Mouse (Mus musculus) cerebellum, adult 9-11 months (tissue): ENCODE data around the gene Fry.

ENCODE experiments used
- DNase-seq: peaks from one replicate; pipeline ENCODE4 v3.0.0; 2022

The Fry gene

DNA sequence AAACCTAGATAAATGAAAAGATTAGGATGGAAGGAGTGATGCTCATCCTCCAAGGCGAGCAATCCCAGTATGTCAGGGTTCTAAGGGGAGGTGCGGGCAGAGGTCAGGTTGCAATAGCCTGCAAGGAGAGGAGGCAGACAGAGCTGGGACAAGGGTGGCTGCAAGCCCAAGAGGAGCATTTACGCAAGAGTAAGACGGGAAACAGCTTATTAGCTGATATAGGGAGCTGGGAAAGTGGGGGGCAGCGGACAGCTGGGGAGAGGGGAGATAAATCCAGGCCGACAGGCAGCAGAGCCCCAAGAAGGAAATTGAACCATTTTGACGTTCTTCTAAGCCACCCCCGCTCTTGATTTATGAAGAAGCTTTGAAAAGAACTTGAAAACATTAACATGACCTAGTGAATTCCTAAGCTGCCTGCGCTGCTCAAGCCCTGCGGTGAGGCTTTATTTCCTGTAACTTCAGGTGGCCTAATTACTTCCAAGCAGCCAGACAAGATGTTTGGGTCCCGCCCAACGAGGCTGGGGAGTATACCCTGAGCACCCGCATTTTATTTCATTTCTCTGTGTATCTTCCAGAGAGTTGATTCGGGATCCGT, 291.1 kb downstream of the Fry start:
- no peak for DNase-seq

DNA sequence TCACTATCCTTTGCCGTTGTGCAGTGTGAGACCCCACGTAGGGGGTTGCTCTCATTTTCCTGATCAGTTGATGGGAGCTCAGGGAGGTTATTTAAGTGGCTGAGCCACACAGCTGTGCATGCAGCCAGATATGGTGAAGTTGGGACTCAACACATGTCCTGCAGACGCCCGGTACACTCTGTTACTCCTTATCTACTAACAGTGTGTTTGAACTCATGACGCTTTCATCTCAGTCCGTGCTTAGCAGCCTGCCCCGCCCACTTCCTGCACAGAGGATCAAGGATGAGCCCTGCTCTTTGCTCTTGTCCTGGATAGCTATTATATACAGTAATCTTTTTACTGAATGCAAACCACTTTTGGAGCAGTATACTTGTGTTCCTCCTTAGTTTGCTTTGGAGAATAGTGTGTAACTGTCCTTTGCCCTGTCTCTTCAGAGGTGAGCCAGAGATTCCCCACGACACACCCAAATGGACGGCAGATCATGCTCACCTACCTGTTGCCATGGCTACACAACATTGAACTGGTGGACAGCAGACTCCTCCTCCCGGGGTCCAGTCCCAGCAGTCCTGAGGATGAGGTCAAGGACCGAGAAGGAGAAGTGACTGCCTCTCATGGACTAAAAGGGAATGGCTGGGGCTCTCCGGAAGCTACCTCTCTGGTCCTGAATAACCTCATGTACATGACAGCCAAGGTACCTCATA, 294.5 kb downstream of the Fry start:
- DNase-seq = no peak

DNA sequence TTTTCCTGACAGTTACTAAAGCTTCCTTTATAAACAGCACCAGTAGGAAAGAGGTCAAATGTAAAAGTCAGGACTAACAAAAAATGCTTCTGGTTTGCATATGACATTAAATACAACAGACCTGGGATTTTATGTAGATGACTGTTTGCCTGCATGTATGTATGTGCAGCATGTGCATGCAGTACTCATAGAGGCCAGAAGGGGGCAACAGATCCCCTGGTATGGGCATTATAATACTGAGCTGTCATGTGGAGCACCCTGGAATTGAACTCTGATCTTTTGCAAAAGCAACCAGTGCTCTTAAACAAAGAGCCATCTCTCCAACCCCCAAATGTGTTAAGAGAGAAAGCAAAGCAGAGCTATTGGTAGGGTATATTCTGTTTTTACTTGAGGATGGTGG, 296.4 kb downstream of the Fry start:
- DNase-seq = no peak

DNA sequence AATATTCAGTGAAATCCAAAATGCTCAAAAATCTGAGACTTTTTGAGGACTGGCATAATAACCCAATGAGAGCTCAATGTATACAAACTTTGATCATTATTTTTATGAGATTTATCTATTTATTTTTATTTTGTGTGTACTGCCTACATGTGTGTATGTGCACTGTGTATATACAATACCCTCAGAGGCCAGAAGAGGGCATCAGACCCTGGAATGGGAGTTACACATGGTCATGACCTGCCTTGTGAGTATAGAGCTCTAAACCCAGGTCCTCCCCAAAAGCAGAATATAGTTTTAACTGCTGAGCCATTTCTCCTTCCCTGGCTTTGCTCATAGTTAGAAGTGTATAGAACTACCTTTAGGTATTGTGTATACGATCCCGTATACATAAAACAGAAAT, 298.8 kb downstream of the Fry start:
- no peak for DNase-seq

DNA sequence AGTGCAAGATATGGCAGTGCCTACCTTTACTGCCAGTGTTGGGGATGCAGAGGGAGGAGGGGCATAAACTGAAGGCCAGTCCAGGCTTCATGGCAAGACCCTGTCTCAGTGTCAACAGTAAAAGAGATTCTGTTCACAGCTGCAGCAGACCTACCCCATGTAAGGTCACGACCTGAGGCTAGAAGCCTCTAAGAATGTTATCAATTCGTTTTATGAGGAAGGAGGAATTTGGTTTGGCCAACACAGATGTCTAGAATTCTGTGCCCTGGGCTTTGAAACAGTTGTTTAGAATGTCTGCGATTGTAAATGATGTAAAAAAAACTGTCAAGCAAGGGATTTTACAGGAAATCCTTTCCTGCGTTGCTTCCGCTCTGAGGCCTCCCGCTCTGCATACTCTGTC, 299.6 kb downstream of the Fry start:
- no peak for DNase-seq

DNA sequence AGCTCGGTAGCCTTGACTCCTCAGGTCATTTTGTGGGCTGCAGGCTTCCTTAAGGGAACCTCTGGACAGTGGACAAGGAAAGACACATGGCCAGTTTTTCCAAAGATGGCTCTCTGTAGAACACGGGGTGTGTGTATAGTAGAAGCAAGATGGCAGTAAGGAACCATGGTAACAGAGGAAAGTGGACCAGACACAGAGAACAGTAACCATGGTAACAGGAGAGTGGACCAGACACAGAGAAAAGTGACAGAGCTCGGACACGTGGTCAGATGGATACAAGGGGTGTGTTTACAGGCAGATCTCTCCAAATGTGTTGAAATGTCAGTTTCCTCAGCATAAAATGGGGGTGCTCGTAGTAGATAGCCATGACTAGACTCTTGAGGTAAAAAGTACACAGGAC, 306.6 kb downstream of the Fry start:
- DNase-seq = no peak

DNA sequence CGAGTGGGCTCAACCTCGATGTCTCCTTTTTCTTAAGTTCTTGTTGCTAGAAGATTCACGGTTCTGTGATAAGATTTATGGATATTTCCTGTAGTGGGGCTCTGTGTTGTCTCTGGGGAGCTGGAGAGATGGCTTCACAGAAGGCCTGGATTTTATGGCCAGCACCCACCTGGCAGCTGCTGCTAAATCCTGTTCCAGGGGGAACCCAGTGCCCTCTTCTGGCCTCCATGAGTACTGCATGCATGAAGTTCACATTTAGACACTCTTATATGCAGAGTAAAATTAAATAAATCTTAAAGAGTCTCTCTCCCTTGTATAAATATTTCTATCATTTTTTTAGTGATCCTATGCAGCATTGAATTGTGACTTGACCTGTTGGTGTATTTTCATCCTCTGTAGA, 308.1 kb downstream of the Fry start:
- peak; percentile 55 for DNase-seq

DNA sequence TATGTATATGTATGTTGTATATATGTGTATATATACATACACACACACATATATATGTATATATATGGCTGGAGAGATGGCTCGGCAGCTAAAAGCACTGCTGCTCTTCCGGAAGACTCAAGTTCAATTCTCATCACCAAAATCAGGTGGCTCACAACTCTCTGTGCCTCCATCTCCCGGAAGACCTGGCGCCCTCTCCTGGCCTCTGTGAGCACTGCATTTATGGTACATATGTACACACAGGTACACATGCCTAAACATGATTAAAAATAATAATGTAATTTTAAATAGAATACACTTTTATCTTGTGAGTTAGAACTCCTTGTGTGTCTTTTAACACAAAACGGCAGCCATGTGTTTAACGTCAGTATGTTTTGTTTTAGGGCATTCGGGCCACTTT, 312.8 kb downstream of the Fry start:
- no peak for DNase-seq

GRCm38 (mm10) chr5:150432960-150433359, 314.5 kb downstream of the Fry start:
- DNase-seq = no peak

- peak; percentile 89 for DNase-seq
Observed at GRCm38 (mm10) chr5:150436629-150437389, 318.4 kb downstream of the Fry start.

GRCm38 (mm10) chr5:150441690-150442089, 323.2 kb downstream of the Fry start:
- no peak for DNase-seq

- no peak for DNase-seq
Observed at GRCm38 (mm10) chr5:150451281-150452003, 333.0 kb downstream of the Fry start.

DNA sequence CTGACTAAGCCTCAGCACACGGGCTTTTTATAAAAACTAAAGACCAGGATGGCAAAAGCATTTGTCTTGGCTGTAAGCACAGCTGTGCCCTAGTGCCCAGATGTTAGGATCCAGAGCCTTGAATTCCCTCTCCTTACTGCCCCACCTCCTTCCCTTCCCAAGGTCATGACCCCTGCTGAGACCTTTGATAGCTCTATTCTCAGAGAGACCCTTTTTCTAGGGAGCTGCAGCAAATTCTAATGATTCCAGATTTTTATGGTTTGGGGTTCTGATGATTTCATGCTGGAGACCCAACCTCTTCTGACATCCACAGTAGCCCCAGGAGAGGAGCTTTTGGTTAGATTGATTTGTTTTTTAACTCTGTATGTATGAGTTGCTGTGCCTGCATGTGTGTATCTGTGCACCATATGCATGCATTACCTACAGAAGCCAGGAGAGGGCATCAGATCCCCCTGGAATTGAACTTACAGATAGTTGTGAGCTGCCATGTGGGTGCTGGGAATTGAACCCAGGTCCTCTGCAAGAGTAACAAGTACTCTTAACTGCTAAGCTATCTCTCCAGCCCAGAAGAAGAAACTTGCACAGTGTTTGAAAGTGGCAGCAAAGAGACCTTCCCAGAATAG, 333.7 kb downstream of the Fry start:
- DNase-seq = no peak

- no peak for DNase-seq
Observed at GRCm38 (mm10) chr5:150452671-150453070, 334.2 kb downstream of the Fry start.

GRCm38 (mm10) chr5:150453490-150453889, 335.0 kb downstream of the Fry start:
- DNase-seq = no peak

DNA sequence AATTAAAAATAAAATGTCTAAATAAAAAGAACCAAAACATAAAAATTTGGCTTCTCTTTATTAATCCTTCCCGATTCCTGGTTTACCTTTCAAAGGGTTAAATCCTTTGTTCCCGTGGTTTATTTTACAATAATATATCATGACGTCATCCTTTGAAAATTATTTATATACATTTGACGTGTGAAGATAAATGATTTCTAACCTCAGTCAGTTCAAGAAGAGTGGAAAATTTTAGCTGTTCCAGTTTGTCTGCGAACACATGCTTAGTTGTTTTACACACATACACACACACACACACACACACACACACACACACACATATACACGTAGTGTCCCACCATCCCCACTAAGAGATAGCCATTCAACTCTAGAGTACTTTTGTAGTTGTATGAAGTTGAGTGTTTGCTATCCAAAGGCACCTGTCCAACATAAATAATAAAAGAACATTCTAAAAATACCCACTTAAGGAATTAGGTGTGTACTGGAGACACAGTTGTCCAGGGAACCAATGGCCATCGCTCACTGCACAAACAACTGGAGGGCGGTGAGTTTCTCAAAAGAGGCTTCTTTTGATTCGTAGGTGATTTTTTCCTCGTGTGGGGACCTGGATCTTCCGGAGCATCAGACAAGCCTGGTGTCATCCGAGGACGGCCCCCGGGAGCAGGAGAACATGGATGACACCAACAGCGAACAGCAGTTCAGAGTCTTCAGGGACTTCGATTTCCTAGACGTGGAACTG, 338.9 kb downstream of the Fry start:
- no peak for DNase-seq

DNA sequence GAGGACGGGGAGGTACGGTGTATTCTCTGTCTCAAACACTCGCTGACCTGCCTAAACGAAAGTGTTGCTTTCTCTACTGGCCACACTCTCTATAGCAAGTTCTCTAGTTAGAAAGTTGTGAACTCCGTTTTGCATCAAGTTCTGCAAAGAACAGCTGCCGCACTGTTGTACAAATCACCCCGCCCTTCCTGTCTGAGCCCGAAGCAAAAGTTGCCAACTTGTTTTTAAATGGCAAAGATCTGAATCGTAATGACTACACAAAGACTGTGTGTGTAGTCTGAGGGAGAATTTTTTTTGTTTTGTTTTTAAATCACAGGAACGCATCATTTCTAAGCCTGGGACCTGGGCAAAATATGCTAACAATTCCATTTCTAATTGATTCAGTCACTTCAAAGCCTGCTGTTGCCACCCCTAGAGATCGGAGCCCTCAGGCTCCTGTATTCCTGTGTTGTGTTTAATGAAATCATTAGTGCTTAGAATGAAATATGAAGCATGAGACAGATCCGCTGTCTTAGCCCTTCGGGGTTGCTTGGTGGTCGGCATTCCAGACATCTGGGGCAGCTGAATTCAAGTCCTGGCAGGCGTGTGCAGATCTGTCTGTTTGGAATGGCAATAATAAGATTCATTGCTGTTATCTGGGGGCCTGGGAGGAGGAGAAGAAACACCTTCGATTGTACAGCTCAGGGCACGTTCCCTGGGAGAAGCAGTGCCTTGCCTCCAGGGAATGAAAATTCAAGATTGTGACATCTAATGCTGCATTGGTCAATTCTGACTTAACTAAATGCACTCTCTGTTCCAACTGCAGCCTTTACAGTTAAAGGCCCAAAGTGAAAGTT, 339.7 kb downstream of the Fry start:
- no peak for DNase-seq

DNA sequence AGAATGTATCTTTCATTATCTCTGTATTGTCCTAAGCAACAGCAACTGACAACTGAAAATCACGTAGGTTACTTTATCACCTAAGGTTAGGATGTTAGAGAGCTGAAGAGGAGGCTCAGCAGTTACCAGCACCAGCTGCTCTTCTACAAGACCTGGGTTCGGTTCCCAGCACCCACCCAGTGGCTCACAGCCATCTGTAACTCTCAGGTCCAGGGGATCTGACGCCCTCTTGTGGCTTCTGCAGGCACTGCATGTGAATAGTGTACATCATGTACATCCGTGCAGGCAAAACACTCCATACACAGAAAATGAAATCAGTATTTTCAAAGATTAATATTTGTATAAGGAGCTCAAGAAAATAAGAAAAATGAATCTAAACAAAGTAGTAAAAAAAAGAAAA, 341.4 kb downstream of the Fry start:
- DNase-seq = no peak

DNA sequence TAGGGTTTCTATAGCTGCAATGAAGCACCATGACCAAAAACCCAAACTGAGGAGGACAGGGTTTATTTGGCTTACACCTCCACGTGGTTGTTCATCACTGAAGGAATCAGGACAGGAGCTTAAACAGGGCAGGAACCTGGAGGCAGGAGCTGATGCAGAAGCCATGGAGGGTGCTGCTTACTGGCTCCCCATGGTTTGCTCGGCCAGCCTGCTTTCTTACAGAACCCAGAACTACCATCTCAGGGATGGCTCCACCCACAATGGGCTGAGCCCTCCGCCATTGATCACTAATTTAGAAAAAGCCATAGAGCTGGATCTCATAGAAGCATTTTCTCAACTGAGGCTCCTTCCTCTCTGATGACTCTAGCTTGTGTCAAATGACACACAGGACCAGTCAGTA, 346.3 kb downstream of the Fry start:
- no peak for DNase-seq

DNA sequence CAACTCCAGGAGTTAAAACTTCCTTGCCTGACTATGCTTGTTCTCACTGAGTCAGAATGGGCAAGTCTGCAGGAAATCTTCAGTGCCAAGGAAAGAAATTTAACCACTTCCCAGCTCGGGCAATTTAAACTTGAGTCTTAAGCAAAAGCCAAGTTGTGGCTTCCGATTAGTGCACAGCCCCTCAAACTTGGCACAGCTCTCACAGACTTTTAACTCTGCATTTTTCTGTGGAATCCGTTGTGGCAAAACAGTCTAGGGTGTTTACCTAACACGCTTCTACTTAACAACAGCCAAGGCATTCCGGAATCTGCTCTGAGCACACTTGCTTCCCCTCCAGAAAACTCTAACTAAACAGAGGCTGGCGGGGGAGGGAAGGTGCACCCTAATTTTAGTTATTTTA, 346.8 kb downstream of the Fry start:
- DNase-seq = no peak

DNA sequence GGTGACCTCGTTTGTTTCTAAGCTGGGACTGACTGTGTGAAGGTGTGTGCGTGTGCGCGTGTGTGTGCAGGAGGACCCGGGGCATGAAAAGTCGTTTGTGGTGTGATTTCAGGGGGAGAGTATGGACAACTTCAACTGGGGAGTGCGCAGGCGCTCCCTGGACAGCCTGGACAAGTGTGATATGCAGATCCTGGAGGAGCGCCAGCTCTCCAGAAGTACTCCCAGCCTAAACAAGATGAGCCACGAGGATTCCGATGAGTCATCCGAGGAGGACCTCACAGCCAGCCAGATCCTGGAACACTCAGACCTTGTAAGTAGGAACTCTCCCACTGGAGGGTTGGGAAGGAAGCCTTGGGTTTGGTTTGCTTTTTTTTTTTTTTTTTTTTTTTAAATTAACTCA, 347.7 kb downstream of the Fry start:
- DNase-seq = peak; percentile 74
